Mouse (Mus musculus) spleen, adult 12 weeks (tissue): Measurements from ENCODE around the gene Ncbp2.
A peak's percentile ranks its signal among the peaks of the same experiment; 100 is the strongest.

Source experiments
- DNase-seq: peaks from one replicate; pipeline ENCODE4 v3.0.0; 2022; ENCODE audit warnings: low spot score

The Ncbp2 gene

DNA sequence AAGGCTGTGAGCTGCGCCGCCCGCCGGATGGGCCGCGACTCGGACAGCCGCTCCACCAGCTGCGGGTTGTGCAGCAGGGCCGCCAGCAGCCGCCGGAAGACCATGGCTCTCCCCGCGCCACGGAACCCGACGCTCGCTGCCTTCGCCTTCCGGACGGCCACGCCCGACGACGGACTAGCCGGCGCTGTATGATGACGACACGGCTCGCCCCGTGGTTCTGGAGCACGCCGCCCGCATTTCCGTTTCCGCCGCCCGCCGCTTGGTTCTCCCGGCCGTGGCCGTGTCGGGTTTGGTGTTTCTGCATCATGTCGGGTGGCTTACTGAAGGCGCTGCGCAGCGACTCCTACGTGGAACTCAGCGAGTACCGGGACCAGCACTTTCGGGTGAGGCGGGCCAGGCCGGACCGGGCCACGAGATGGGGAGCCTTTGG is at the start of gene Ncbp2, which contains the start of gene 0610012G03Rik:
Gene Ncbp2 (plus strand): TSS at position 169 of the 430 bp plus-strand sequence.
Gene 0610012G03Rik (minus strand): TSS at position 150 of the 430 bp plus-strand sequence.
- DNase-seq, result peak; percentile 91

DNA sequence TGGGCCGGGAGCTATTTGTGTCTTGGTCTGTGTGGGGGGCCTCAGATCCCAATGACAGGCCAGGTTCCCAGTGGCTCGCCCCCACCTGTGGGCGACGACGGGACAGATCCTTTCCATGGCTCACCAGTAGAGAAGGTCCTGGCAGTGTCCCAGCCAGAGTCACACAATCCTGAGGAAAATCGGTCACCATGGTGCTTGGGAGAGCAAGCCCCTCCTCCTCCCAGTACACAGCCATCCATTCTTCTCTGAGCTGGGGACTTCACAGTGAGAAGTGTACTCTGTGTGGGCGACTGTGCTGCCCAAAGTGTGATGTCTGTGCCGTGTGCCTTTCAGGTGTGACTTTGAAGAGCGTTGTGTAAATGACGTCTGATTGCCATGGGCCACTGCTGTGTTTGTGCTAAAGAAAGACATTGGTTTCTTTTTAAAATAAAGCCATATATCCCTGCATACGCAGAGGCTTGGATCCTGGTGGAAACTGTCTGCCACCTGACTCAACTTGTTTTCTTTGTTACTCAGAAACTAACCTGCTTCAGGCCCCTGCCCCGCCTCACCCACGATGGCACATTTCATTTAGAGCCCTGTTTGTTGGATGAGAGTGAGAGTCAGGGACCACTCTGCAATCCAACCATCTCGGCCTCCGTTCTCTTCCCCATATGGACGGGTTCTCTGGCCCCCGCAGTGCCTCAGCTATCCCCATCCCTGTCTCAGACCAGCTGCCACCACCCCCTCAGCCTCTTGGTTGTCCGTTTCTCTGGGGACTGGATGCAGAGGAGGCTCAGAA is 49.6 kb upstream of the Ncbp2 start:
- DNase-seq, result no peak

DNA sequence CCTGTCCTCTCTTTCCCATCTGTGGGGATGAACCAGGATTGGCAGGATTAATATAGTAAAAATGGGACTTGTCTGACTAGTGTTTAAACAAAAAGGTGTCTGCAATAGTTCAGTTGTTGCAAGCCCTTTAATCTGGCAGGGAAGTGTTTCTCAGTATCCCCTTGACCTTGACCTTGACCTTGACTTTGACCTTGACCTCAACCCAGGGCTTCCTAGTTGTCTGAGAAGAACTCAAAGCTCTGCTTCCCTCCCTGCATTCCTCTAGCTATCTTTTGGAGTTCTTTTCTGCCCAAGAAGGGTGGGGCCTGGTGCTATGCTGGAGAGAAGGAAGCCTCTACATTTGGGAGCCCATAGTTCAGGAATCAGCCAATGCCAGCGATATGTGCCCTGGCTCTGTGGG is 46.4 kb upstream of the Ncbp2 start:
- no peak for DNase-seq

DNA sequence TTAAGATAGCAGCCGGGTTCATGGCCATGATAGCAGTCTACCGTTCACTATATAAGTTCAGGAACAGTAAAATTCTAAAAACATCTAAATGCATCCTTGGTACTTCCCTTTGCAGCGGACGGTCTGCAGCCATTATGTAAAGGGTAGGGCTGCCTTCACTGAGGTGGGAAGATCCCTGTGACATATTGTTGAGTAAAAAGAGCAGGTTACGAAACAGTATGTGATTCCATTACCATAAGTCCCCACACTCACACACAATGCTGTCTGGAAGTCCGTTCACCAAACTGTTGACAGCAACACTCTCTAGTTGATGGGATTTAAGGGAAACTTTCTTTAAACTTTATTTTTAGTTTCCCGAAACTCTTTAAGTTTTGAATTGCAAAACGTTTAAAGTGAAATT is 45.1 kb upstream of the Ncbp2 start:
- DNase-seq, result no peak

DNA sequence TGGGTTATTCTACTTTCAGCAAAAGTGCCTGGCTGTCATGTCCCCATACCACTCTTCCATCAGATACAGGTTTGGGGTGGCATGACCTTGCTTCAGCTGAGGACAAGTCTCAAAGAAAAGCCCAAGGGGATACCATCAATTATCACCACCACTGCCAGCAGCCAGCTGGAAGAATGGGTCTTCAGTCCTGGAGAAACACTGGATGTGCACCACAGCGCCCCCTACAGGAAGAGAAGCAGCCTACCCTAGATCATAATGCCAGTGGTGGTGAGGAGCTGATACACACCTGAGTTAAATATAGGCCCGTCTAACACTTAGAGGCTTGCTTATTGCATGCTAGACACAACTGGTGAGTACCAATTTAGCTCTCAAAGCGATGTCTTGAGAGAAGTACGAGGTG is 43.0 kb upstream of the Ncbp2 start:
- DNase-seq, result no peak

DNA sequence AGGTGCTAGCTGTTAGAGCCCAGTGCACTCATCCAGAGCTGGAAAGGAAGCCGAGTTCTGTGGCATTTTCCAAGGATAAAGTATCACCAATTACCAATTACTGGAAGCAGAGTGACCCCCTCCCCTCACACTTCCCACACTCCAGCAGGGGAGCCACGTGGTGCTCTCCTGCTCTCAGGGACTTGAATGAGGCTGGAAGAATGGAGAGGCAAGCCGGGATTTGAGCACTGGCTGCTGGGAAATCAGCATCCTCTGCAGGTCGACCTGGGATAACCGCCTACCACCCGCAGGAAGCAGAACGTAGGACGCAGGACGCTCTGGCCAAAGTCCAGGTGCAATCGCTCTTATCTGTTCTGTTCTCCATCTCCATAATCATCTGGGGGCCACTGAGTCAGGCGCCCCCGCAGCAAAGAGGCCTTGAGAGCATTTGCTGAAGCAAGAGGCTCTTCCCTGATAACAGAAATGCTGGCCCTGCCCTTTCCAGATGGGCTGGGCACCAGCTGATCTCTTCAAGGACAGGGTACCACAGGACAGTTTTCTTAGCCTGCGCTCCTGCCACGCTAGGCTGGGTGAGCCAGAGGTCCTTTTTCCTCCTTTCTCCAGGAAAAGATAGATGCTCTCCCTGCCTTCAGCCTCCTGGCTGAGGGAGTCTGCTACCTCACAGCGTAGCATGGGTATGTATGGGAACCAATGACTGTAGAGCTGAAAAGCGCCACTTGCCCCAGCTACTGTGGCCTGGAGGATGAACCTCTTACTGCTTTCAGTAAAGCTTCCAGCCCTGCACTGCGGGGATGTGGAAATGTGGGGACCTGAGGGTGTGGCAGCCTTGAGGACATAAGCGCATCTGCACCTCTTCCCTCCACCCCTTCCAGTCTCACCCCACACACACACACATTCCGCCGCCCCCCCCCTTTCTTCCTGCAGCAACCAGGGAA is 42.2 kb upstream of the Ncbp2 start:
- no peak for DNase-seq

DNA sequence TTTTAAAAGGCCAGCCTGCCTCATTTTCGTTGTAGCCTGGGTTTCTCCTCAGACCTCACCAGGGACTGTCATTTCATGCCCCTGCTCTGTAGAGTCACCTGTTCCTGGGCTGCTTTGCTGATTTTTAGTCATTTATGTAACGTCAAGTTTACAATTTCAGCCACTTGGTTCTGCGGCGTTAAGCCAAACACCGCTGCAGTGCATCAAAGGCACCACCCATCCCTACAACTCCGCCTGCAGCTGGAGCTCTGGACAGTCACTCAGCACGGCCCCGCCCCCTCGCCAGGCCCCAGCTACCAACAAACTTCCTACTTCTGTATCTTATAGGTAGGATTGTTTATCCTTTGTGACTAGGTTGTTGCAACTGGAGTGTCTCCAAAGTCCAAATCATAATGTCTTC is 41.4 kb upstream of the Ncbp2 start:
- DNase-seq, result no peak

DNA sequence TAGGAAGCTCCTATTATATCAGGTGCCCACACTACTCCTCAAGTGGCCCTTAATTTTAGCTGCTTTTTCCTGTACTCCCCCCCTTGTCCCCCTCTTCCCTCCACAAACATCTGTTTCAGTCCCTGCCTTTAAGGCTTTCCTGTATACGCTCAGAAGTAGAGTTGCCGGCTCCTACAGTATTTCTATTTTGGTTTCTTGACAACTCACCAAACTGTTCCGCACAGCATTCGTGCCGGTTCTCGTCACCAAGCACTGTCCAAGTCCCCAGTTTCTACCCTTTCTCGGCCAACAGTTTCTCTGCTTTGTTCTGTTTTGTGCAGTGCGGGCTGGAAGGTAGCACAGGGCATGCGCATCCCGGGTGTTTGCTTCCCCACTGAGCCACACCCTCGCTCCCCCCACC is 39.4 kb upstream of the Ncbp2 start:
- DNase-seq, result no peak

DNA sequence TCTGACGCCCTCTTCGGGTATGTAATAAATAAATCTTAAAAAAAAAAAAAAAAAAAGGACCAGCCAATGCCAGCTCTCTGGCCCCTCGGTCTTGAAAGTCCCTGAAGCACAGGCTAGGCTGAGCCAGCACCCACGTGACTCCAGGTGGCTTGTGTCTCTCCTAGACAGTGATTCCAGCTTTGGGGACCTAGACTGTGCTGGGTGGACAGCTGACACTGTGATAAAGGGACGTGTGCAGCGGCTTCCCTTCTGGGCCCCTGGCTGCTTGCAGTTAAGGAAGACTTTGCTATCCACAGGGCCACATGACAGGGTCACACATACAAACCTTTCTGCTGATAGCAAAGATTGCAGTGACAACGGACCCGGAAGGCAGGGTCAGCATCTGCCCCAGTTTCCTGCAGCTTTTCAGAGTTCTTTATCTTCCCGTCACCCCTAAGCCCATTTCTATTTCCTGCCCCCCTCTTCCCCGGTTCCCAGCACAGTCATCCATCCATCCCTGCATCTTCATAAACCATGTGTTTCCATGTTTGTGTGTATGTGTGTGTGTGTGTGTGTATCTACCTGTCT is 37.9 kb upstream of the Ncbp2 start:
- no peak for DNase-seq

DNA sequence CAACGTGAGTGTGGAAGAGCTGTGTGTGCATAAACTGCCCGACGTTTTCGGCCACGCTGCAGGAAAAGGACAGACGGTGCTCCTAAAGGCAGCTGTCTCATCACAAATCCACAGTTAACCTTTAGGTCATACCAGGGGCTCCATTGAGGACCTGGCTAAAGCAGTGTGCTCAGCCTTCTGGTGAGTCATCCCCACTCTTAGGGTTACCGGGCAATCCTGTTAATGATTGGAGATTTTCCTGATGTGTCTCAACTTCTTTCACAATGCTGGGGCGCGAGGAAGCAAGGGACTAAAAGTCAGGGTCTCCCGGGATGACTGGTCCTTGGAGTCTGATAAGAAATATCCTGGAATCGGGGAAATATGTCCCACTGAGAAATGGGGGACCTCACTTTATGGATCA is 30.5 kb upstream of the Ncbp2 start:
- DNase-seq, result no peak

DNA sequence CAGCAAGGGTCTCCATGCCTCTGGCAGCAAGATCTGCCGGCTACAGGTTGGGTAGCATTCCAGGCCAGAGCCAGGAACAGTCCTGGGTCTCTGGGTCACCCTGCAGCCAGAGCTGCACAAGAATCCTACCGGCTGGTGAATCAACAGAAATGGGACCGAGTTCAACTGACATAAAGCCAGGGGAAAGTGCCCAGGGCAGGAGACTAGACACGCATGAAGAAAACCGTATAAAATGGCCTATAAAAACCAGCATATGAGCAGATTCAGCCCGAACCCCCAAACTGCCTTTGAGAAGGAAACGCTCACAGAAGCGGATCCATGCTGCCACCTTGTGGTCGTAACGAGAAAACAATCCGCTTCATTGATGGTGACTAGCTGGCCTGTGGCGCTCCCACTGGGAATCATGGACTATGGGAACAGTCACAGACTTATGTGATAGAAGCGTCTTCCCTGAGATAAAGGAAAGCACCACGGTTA is 30.0 kb upstream of the Ncbp2 start:
- peak; percentile 38 for DNase-seq

DNA sequence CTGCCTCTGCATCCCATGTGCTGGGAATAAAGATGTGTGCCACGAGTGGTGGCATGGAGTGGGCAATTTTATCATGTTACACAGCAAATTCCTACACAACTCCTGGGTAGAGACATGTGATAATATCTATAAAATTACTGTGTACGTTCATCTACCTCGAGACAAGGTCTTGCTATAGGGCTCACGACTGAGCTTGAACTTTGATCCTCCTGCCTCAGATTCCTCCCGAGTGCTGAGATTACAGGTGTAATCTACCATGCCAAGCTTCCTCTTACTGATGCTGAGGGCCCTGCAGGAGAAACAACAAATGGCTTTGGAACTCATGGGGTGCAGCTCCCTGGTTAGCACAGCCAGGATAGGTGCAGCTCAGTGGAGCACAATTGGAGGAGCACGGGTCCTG is 23.9 kb upstream of the Ncbp2 start:
- no peak for DNase-seq

DNA sequence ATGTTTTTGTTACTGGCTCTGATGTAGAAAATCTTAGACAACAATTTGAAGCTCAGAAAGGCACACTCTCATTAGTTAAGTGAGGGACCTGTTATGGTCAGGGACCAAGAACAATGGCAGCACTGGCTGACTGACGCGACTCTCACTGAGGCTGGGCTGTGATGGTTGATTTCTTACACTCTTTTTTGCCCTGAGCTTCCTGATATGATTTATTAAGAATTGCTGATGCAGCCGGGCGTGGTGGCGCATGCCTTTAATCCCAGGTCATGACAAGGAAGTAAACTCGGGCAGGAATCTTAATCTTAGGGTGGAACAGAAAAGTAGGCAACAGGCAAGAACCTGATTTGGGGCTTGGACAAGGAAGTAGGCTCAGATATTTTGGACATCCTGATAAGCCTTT is 22.2 kb upstream of the Ncbp2 start:
- DNase-seq, result no peak

DNA sequence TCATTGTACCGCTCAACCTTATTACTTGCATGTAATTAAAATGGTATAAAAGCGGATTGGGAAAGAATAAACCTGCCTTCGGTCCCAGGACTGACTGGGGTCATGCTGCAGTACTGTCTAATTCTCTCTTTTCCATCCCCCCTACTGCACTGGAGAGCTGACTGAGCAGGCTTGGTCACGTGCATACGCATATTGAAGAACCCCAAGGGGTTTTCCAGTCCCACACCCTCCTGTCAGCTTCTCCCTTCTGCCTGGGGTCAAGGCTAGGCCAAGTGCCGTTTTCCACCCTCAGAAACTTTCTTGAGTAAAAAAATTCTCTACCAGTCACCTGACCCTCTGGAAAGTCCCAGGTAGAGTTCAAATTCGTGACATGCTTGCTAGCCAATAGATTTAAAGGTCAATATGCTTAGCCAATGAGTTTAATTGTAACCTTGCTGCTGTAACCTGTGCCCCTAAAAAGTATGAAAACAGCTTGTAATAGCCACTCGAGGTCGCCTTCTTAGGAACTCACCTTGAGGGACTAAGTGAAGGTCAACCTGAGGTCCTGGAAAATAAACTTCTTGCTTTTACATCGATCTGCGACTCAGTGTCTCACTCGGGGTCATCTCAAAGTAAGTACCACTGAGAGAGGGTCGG is 21.6 kb upstream of the Ncbp2 start:
- no peak for DNase-seq

DNA sequence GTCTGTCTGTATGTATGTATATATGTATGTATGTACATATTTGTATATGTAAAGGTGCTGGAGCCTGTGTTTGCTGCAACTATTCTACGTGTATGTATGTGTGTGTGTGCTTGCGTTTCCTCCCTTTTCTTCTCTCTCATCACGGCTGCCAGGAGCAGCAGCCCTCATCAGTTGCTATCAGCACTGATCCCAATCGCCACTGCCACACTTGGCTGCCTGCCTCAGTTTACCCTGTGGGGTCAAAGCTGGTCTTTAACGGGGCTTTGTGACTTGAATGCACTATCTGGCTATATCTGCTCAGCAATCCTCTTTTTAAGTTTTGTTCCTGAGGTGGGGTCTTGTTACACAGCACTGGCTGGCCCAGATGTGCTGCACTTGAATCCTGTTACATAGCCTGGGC is 20.9 kb upstream of the Ncbp2 start:
- DNase-seq, result no peak

DNA sequence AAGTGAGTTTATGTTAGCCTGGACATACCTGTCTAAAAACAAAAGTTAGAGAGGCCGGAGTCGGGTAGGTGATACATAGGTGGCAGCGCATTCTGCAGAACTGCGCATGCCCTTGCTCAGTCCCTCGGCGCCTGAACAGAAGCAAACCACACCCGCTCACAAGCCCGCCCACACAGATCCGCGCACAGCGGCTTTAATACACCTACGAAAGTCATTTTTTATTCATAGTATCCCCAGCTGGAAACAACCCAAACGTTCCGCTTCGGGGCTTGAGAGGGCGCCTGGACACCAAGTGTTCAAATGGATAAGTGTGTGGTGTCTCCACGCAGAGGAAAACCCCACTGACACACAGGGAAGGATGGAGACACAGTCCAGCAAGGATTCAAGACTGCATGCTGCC is 17.0 kb upstream of the Ncbp2 start:
- DNase-seq, result no peak

DNA sequence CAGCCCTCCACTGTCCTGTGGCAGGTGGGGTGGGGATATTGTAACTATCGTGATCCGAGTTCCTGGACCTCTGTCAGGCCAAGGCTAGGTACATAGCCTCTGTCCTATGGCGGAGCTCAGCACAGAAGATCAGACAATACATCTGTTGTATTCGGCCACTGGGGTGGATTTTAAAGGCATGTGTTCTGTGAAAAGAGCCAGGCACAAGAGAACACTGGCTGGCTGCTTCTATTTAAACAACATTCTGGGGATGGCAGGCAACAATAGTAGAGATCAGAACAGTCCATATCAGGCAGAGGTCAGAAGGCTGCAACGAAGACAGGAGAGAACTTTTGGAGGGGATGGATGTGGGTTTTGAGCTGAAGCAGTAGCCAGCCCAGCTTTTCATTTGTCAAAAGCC is 16.1 kb upstream of the Ncbp2 start:
- DNase-seq, result no peak

DNA sequence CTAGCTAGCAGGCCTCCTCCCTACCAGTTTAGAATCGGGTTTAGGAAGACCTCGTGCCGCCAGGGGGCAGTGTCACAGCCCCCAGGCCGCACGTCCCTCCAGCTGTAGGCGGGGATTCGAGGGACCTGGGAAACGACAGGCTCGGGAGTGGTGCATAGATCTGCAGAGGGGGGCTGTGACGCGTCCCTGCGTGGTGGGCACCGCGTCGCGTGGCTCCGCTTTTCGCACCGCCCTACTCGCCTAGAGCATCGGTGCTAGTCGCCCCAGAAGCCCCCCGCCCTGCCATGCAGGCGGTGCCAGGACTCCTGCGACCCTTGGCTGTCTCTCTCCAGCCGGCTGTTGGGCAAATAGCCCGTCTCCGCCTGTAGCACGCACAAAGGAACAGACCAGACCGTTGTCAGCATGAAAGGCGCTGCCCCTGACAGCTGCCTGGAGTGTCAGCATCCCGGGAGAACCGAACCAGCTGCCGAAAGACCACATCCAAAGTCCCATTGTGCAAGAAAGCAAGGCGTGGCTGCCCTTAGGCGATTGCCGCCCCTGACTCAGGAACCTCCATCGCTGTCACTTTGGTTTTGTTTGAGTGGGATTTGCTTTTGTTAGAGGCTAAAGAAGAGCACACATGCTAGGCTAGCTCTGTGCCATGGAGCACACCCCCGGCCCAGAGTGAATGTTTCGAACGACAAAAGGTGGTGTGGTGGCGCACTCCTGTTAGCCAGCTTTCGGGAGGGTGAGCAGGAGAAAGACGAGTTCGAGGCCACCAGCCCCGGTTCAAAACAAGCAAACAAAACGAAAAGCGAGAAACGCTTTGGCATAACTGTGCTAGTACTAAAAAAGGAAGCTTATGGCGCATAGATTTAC is 15.2 kb upstream of the Ncbp2 start:
- peak; percentile 48 for DNase-seq

DNA sequence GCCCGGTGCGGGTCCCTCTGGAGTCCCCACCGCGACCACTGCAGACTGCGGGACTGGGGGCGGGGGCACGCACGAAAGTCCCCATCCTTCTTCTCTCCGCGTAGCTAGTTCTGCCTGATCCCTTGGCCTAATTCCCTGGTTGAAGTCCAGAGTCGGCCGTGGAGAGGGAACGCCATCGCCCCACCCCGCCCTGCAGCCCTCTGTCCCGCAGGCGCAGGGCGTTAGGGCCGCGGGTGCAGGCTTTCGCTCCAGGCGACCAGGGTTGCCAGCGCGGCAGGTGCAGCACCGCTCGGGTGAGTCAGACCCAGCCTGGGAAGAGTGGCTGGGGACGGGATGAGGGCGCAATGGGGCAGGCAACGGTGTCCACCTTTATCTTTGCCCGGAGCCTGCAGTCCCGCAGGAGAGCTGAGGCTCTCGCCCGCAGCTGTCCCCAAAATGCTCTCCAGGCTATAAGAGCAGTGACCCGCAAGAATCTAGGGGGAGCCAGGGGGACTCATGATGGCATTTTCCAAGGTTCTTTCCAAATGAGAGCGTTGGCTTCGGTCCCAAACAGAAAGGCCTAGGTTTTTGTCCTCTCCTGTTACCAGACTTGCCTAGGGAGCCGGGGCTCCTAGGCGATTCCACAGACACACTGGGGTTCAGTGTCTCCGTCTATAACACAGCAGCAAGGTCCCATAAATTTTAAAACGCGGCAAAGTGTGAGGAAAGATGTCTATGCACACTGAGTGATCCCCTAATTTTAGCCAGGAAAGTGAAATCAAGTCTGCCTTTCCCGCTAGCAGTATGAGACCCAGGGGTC is 14.4 kb upstream of the Ncbp2 start, which contains the start of gene Pigz:
Gene Pigz (plus strand): TSS at position 101 of the 799 bp plus-strand sequence.
- no peak for DNase-seq

DNA sequence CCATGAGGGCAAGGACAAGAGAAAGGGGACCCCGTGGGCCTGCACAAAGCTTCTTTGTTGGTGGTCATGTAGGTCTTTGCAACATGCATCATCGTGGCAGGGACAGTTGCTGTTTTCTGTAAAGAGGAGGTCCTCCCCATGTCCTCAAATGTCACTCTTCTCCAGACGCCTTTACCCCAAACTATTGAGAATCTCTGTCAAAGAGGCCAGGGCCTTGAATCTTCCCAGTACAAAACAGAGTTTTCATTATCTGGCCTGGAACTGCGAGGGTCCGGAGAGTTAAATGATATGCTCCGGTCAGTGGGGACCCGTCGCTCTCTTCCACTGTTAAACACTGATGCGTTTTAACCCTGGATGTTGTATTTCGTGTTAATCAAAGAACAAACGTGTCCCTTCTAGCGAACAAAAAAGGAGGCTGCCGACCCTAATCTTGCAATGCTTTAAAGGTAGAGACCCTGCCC is 13.7 kb upstream of the Ncbp2 start:
- DNase-seq, result no peak
